Mouse (Mus musculus) T-cell, adult 66 days (primary cell): Measurements from ENCODE around the gene Crx. TPM values are rescaled to one million over a fixed set of nuclear protein-coding genes. Genes with fewer than 3 reads are reported as not detected.

Experiments used
- total RNA-seq, 2 experiments: library from RNA; stranded (reverse); gene quantifications; 3 replicates in 1 of 2; 4 replicates in 1 of 2; pipeline ENCODE4 v1.2.4; 2023

The Crx gene
- not detected for total RNA-seq

DNA sequence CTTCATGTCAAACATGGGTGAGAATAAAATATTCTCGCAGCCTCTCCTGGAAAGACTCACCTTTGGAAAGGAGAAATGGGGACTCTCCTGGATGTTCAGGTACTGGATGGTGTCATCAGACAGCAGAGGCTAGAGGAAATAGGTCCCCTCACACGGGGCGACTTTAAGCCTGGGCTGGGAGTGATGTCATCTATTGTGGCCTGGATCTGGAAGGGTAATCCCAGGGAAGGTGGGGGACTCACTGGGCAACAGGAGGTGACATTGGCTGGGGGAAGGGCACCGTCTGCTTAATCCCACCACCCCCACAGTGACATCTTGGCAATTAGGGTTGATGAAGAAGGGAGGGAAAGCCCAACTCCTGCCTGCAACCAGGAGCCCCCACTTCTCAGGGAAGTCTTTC, at the start of gene Crx:
Gene Crx (minus strand): TSS at position 213 of the 400 bp plus-strand sequence.

DNA sequence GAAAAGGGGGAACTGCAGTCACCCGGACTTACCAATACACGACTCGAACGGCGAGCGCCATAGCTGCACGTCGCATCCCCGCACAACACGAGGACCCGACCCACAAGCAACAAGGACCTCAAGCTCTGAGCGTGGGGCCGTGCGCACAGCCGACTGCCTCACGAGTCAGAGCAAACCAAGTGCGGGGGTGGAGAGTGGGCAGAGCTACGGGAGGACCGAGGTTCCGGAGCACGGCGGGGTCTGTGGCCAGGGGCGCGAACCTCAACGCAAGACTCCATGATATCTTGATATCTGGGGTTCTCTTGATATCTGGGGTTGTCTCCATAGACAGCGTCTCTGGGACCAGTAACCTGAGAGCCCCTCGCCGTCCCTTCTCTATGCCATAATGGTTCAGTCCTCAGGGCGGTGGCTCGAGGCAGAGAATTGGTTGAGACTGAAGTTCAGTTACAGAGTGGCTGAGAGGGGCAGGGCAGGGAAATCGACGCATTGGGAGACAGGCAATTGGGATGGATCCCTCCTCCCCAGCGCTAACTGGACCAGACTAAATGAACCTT, 42.5 kb upstream of the Crx start, which contains the start of gene Selenow:
Gene Selenow (minus strand): TSS at position 183 of the 554 bp plus-strand sequence.

DNA sequence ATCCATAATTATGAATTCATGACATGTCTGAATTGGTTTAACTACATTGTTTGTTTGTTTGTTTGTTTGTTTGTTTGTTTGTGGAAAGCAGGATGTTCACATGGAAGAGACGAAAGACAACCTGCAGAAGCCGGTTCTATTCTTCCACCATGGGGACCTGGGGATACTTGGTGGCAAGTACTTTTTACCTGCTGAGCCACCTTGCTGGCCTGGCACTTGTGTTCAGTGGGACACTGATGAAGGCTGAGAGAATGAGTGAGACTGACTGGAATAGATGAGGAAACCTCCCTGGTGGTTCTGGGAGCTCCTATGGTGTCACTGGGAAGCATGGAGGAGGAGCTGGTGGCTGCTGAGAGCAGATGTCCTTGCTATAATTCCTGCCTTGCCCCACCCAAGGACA, 2.5 kb upstream of the Crx start, which contains the start of gene Crxos:
Gene Crxos (plus strand): TSS at position 301 of the 400 bp plus-strand sequence.

DNA sequence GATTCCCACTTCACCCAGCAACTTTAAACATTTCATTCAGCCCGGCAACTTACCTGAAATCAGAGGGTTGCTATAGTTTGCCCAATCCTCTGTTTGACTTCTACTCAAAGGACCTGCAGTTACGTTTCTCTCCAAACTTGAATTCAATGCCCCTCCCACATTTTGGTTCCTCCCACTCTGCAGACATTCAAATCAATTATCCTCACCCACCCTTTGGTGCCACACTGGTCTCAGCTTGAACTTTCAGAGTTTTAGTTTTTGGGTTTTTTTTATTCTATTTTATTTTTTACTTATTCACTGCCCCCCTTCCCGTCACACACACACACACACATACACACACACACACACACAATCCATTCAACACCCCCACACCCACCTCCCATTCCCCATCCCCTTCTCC, 40.2 kb downstream of the Crx start, which contains the start of gene Obox6:
Gene Obox6 (minus strand): TSS at position 101 of the 400 bp plus-strand sequence.

Other genes with a start within 250 kb of the Crx start
- gene Obox3, start 240.1 kb downstream of the Crx start, total RNA-seq = not detected
- gene Obox5, start 129.8 kb downstream of the Crx start, total RNA-seq = not detected
- not detected for gene Obox6, start 40.3 kb downstream of the Crx start, total RNA-seq
- not detected for gene Crxos, start 2.6 kb upstream of the Crx start, total RNA-seq
- 100 to 1,000 TPM; 212 to 218 TPM for gene Selenow, start 42.4 kb upstream of the Crx start, total RNA-seq
- gene Nop53, start 66.1 kb upstream of the Crx start, total RNA-seq = 100 to 1,000 TPM; 486 to 516 TPM
- under 1 TPM; 0.55 to 0.89 TPM for gene Ehd2, start 87.6 kb upstream of the Crx start, total RNA-seq
- 10 to 100 TPM; 63.1 to 69.6 TPM for gene Bicra, start 168.0 kb upstream of the Crx start, total RNA-seq
- gene Zfp541, start 181.8 kb upstream of the Crx start, total RNA-seq = not detected
- gene Napa, start 218.5 kb upstream of the Crx start, total RNA-seq = 100 to 1,000 TPM; 213 to 236 TPM
- gene Kptn, start 239.9 kb upstream of the Crx start, total RNA-seq = 10 to 100 TPM; 41.3 to 44.7 TPM
- gene Slc8a2, start 249.9 kb upstream of the Crx start, total RNA-seq = under 1 TPM; 0.09 TPM